Mouse (Mus musculus) forebrain, postnatal 0 days (tissue): ENCODE results near the gene Rbm45. TPM values are rescaled to one million over a fixed set of nuclear protein-coding genes. Genes with fewer than 3 reads are reported as not detected.

Source experiments
- ATAC-seq: fragments of 200-750 bp; cut with Nextera tagmentation; 2 replicates; pipeline ENCODE4 v1.8.0; 2017; ENCODE audit warnings: mild to moderate bottlenecking, moderate library complexity
- DNase-seq: peaks from one replicate; pipeline ENCODE4 v3.0.0-alpha.2; 2015
- H3K27ac ChIP-seq: fragments of 300-500 bp; sonication (generic); 2 replicates; pipeline ENCODE4 v1.5.1; 2014; ENCODE audit warnings: low read depth, mild to moderate bottlenecking, antibody characterized with exemption, low read length, moderate library complexity, mixed read lengths
- H3K27me3 ChIP-seq: fragments of 300-500 bp; sonication (generic); 2 replicates; pipeline ENCODE4 v1.6.1; 2014; ENCODE audit warnings: mild to moderate bottlenecking, low read length, mixed read lengths; ENCODE audit not compliant: insufficient read depth
- H3K36me3 ChIP-seq: fragments of 300-500 bp; sonication (generic); 2 replicates; pipeline ENCODE4 v1.6.1; 2014; ENCODE audit warnings: mild to moderate bottlenecking, moderate library complexity; ENCODE audit not compliant: insufficient read depth
- H3K4me1 ChIP-seq: fragments of 300-500 bp; sonication (generic); 2 replicates; pipeline ENCODE4 v1.6.1; 2014; ENCODE audit warnings: antibody characterized with exemption; ENCODE audit not compliant: insufficient read depth
- H3K4me2 ChIP-seq: fragments of 300-500 bp; sonication (generic); 2 replicates; pipeline ENCODE4 v1.6.1; 2014; ENCODE audit warnings: low read depth, mild to moderate bottlenecking, moderate library complexity
- H3K4me3 ChIP-seq: fragments of 300-500 bp; sonication (generic); 2 replicates; pipeline ENCODE4 v1.5.1; 2014; ENCODE audit warnings: low read depth, low read length, mixed read lengths
- H3K9ac ChIP-seq: fragments of 300-500 bp; sonication (generic); 2 replicates; pipeline ENCODE4 v1.6.1; 2014; ENCODE audit warnings: mild to moderate bottlenecking
- H3K9me3 ChIP-seq: fragments of 300-500 bp; sonication (generic); 2 replicates; pipeline ENCODE4 v1.6.1; 2016; ENCODE audit warnings: low read length
- CTCF ChIP-seq: sonication (generic); IDR thresholded peaks from 2 replicates; pipeline ENCODE4 v1.5.1; 2016; ENCODE audit warnings: antibody characterized with exemption, control low read depth, low read depth
- WGBS: fragments of 180-500 bp; shearing (Covaris S2); extraction: QIAGEN DNeasy Blood & Tissue Kit; methylation state at CpG from one replicate; pipeline ENCODE4 v1.1.7; 2014; 5-methylcytosine and 5-hydroxymethylcytosine counted together
- polyA plus RNA-seq: library from polyadenylated mRNA; unstranded; fragments of >200 nt; fragmentation: Nextera tagmentation; extraction: Ambion mirVana; gene quantifications from 2 replicates; pipeline ENCODE4 v1.2.1, GENCODE M21; 2015
- total RNA-seq: library from RNA; depleted of rRNA; stranded (reverse); fragments of >200 nt; gene quantifications from 2 replicates; pipeline ENCODE4 v1.2.3, GENCODE M21; 2014

Rbm45 gene
- total and polyA plus RNA-seq, 2 experiments from 2014 or later = 17.1 to 50.1 TPM

- H3K4me1 ChIP-seq = no peaks in the 10 kb centered on the region
- TF ChIP-seq CTCF = peak; percentile 71
- H3K27me3 ChIP-seq = no peaks in the 10 kb centered on the region
- no peak for ATAC-seq
- no peaks in the 10 kb centered on the region for H3K36me3 ChIP-seq
- peak; percentile 55 for DNase-seq
- H3K4me2 ChIP-seq = no peak overlapping the region
- 38% methylated on average over 2 of the region's 2 CpGs for WGBS
- H3K27ac ChIP-seq = no peak overlapping the region
- no peaks in the 10 kb centered on the region for H3K9me3 ChIP-seq
- no peak overlapping the region for H3K9ac ChIP-seq
- H3K4me3 ChIP-seq = no peak overlapping the region
These were observed 7.7 kb upstream of the Rbm45 start for GRCm38 (mm10) chr2:76362111-76362510.

GRCm38 (mm10) chr2:76365811-76366210 is 4.0 kb upstream of the Rbm45 start:
- WGBS = 88% methylated on average over 4 of the region's 4 CpGs
- Histone ChIP-seq H3K9ac (no peak overlapping the region), H3K4me1 (no peaks in the 10 kb centered on the region), H3K4me2 (no peak overlapping the region), H3K27me3 (no peaks in the 10 kb centered on the region), H3K36me3 (no peaks in the 10 kb centered on the region), H3K4me3 (no peak overlapping the region), H3K27ac (no peak overlapping the region), H3K9me3 (no peaks in the 10 kb centered on the region)
- no peak for DNase-seq
- TF ChIP-seq CTCF = no peak
- no peak for ATAC-seq

GRCm38 (mm10) chr2:76367188-76367922 is 2.4 kb upstream of the Rbm45 start:
- 19% methylated on average over 9 of the region's 9 CpGs for WGBS
- Histone ChIP-seq H3K4me1 (no peaks in the 10 kb centered on the region), H3K27me3 (no peaks in the 10 kb centered on the region), H3K36me3 (peaks cover 5% of the 10 kb centered on the region), H3K4me3 (no peak overlapping the region), H3K4me2 (no peak overlapping the region), H3K9ac (no peak overlapping the region), H3K27ac (no peak overlapping the region), H3K9me3 (no peaks in the 10 kb centered on the region)
- peak; percentile 89 for DNase-seq
- peak; percentile 87 for TF ChIP-seq CTCF
- ATAC-seq = peak; percentile 26; the same call in 1 of the 2 replicates

- TF ChIP-seq CTCF = no peak
- Histone ChIP-seq H3K36me3 (peaks cover 15% of the 10 kb centered on the region), H3K27ac (no peak overlapping the region), H3K4me1 (no peaks in the 10 kb centered on the region), H3K27me3 (no peaks in the 10 kb centered on the region), H3K9ac (no peak overlapping the region), H3K4me2 (no peak overlapping the region), H3K9me3 (no peaks in the 10 kb centered on the region), H3K4me3 (no peak overlapping the region)
- 77% methylated on average over 12 of the region's 13 CpGs for WGBS
- ATAC-seq (no peak), DNase-seq (no peak)
These were observed 723 bp upstream of the Rbm45 start for GRCm38 (mm10) chr2:76368861-76369660.

- WGBS = 2% methylated on average over 7 of the region's 7 CpGs
- ATAC-seq (no peak), DNase-seq (no peak)
- H3K36me3 ChIP-seq = peaks cover 15% of the 10 kb centered on the region
- H3K4me1 ChIP-seq = no peaks in the 10 kb centered on the region
- no peaks in the 10 kb centered on the region for H3K9me3 ChIP-seq
- TF ChIP-seq CTCF = no peak
- peak overlapping the region; percentile 56 for H3K4me3 ChIP-seq
- H3K27me3 ChIP-seq = no peaks in the 10 kb centered on the region
- H3K27ac ChIP-seq = no peak overlapping the region
- peak overlapping the region; percentile 70 for H3K4me2 ChIP-seq
- H3K9ac ChIP-seq = peak overlapping the region; percentile 64
These were observed 805 bp downstream of the Rbm45 start for GRCm38 (mm10) chr2:76370656-76370922.

DNA sequence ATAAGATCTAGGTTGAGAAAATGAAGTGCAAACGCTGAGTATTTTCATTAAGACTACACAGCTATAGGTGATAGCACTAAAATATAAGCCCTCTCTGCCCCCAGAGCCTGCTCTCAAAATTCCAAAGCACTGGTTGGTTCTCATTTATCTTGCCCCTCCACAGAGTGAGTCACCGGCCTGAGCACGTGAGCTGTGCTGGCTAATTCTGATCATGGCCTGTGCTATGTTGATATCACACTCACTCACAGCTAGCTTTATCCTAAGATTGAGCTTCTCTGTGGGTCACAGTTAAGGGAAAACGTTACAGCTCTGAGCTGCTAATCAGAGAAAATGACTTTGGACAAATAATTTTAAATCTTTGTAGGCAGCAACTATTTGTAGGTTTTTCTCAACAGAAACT is 2.5 kb downstream of the Rbm45 start:
- H3K9ac ChIP-seq = no peak overlapping the region
- H3K27me3 ChIP-seq = no peaks in the 10 kb centered on the region
- no peak for DNase-seq
- H3K4me1 ChIP-seq = no peaks in the 10 kb centered on the region
- no peak for TF ChIP-seq CTCF
- H3K4me3 ChIP-seq = no peak overlapping the region
- no peak for ATAC-seq
- 88% methylated on average over 4 of the region's 4 CpGs for WGBS
- H3K27ac ChIP-seq = no peak overlapping the region
- H3K4me2 ChIP-seq = no peak overlapping the region
- peaks cover 18% of the 10 kb centered on the region for H3K36me3 ChIP-seq
- no peaks in the 10 kb centered on the region for H3K9me3 ChIP-seq

DNA sequence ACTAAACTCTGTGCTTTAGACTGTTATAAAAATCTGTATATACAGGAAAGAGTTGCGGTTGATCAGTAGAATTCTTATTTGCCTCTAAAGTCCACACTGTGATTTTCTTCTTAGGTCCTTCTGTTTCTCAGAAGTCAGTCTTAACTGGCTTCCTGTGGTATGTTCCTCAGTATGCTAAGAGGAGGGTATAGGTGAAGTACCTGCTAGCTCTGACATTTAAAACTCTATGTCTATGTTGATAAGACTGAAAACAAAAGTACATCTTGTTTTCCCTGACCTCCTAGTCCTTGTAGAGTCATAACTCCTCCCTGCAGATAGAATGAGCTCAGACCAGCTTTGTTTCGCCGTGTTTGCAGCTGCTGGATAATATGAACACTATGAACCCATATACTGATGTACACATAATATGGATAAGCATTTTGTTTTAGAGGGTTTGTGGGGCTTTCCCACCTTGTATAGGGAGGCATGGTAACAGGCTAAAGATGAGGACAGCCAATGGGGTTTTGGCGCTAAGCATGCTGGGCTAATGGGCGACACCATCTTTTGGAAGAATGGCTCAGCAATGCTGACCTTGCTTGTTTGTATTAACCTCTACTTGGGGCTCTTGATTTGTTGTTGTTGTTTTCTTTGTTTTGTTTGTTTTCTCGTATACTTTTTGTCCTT is 4.9 kb downstream of the Rbm45 start:
- H3K27ac ChIP-seq = no peak overlapping the region
- no peak overlapping the region for H3K4me3 ChIP-seq
- no peak for TF ChIP-seq CTCF
- H3K9me3 ChIP-seq = no peaks in the 10 kb centered on the region
- H3K27me3 ChIP-seq = no peaks in the 10 kb centered on the region
- no peak overlapping the region for H3K4me2 ChIP-seq
- 91% methylated on average over 6 of the region's 6 CpGs for WGBS
- H3K36me3 ChIP-seq = peaks cover 40% of the 10 kb centered on the region
- no peaks in the 10 kb centered on the region for H3K4me1 ChIP-seq
- H3K9ac ChIP-seq = no peak overlapping the region
- ATAC-seq = no peak
- DNase-seq = no peak
